10 mouse cellular contexts compared by ENCODE assay signal in genomic region chr12:108393637-108394036, GRCm38 (mm10). TPM values are rescaled to one million over a fixed set of nuclear protein-coding genes. Genes with fewer than 3 reads are reported as not detected.
DNase-seq lines count a peak whose midpoint lies in the region; ATAC-seq lines count a peak whose summit lies in the region.
"Had no signal": no experiment of that assay in that cellular context is flagged by ENCODE, and none has a peak within 500 bp of the region (broad histone marks: within the 10 kb centered on the region; RNA-seq: fewer than 3 reads in every experiment).

No protein-coding gene starts in this region.

- no peak overlapping the region for H3K9ac ChIP-seq in hindbrain, embryonic 12.5 days
- H3K9ac ChIP-seq: limb, embryonic 12.5 days had no signal

- 87% methylated on average over 4 of the region's 4 CpGs for WGBS in hindbrain, embryonic 12.5 days

- H3K36me3 ChIP-seq in hindbrain, embryonic 12.5 days: no peaks in the 10 kb centered on the region
- H3K36me3 ChIP-seq: limb, embryonic 12.5 days had no signal

- peaks cover 36% of the 10 kb centered on the region for H3K4me1 ChIP-seq in hindbrain, embryonic 12.5 days

- H3K27ac ChIP-seq in hindbrain, embryonic 12.5 days: no peak overlapping the region
- H3K27ac ChIP-seq: limb, embryonic 12.5 days had no signal

- no peaks in the 10 kb centered on the region for H3K27me3 ChIP-seq in hindbrain, embryonic 12.5 days
- H3K27me3 ChIP-seq: limb, embryonic 12.5 days had no signal

- no peak overlapping the region for H3K4me2 ChIP-seq in hindbrain, embryonic 12.5 days (replicated peaks)
- H3K4me2 ChIP-seq: limb, embryonic 12.5 days had no signal

- ATAC-seq in cerebellum, adult (ENCODE audit: insufficient number of reproducible peaks, low FRiP score, low TSS enrichment): no peak
- ATAC-seq in hindbrain, embryonic 12.5 days (ENCODE audit: low FRiP score): no peak

- no peaks in the 10 kb centered on the region for H3K9me3 ChIP-seq in hindbrain, embryonic 12.5 days (replicated peaks)
- H3K9me3 ChIP-seq: limb, embryonic 12.5 days had no signal

- no peak overlapping the region for H3K4me3 ChIP-seq in hindbrain, embryonic 12.5 days
- H3K4me3 ChIP-seq: limb, embryonic 12.5 days had no signal

- DNase-seq in cerebellum, adult 8-10 months: peak; percentile 25
- DNase-seq in adrenal gland, postnatal 14 days: peak; percentile 96
- DNase-seq in heart, adult 9 months (ENCODE audit: low spot score in 2 of 2): peak; percentile 92 to 93
- DNase-seq in kidney, postnatal 10 days: peak; percentile 96
- DNase-seq in skeletal muscle tissue, adult 2 months (ENCODE audit: low read depth, low spot score): peak; percentile 85
- DNase-seq in embryo, embryonic 10.5 days (ENCODE audit: low spot score): no peak

RNA-seq across cellular contexts. Expression of gene Eml1, which starts 22.9 kb away (rescaled TPM):
- 32.9 and 38.8 TPM in 2 replicates for total RNA-seq in adrenal gland, postnatal 14 days (2021)
- 71.8 and 73.0 TPM in 2 replicates for polyA plus RNA-seq in hindbrain, embryonic 12.5 days (2016; fragmentation: Nextera tagmentation; extraction: Ambion mirVana)
- total RNA-seq: common myeloid progenitor, adult 5-6 weeks had no signal

RNA-seq across cellular contexts. Expression of gene Cyp46a1, which starts 59.5 kb away (rescaled TPM):
- 1.7 and 2.0 TPM in 2 replicates for total RNA-seq in adrenal gland, postnatal 14 days (2021)
- polyA plus RNA-seq in hindbrain, embryonic 12.5 days (2016; fragmentation: Nextera tagmentation; extraction: Ambion mirVana): 14.2 and 15.6 TPM in 2 replicates
- total RNA-seq: common myeloid progenitor, adult 5-6 weeks had no signal
